Mouse (Mus musculus): Measurements from ENCODE around the gene Nuak1. TPM values are rescaled to one million over a fixed set of nuclear protein-coding genes. Genes with fewer than 3 reads are reported as not detected.

Gene Nuak1
- polyA plus RNA-seq, 1 experiment from 2014 or later = 1.5 TPM

DNA sequence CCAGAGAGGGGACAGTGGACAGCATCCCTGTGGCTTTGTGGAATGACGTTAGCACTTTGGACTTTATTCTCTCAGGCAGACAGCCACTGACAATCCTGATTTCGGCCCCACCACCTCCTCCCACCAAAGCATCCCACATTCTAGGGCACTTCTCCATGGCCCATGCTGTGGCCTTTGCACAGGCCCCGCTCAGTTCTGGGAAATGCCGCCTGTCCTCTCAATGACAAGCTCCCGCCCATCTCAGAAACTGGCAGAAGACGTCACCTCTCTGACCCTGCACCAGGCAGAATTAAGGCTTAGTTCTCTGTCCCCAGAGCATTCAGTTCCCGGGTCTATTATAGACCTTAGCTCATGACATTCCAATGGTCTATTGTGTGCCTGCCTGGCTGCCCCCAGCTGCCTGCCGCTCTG is 7.0 kb upstream of the Nuak1 start:
- Histone ChIP-seq H3K27me3 (ENCODE audit: insufficient read depth, low read length) (no peaks in the 10 kb centered on the region), H3K27ac (ENCODE audit: low read depth) (no peak overlapping the region), H3K9me3 (ENCODE audit: low read depth, low read length) (no peaks in the 10 kb centered on the region), H3K4me3 (ENCODE audit: low read depth, low read length) (no peak overlapping the region), H3K4me1 (ENCODE audit: insufficient read depth) (no peaks in the 10 kb centered on the region), H3K9ac (no peak overlapping the region), H3K4me2 (no peak overlapping the region), H3K36me3 (ENCODE audit: insufficient read depth) (no peaks in the 10 kb centered on the region)
- WGBS = 48% methylated on average over 8 of the region's 8 CpGs
- TF ChIP-seq CTCF (IDR thresholded peaks at IDR 0.05; ENCODE audit: low read depth) = no peak
- no peak for ATAC-seq (ENCODE audit: insufficient read depth)
- DNase-seq = no peak

DNA sequence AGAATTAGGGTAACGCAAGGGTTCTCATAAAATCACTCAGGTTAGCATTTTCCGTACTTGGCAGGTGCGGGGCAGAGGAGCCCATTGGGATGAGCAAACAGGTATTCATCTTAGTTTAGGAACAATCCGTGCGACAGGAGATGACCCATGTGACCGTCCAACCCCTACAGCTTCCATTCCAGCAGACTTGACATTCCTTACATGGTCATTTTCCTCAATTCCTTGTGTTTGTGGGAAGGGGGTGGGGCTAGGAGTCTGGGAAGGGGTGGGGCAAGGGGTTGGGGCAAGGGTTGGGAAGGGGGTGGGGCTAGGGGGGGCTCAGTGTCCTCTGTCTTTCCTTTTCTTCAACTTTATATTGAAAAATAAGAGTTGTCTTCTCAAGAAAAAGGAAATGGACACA is 6.3 kb upstream of the Nuak1 start:
- ATAC-seq (ENCODE audit: insufficient read depth) = no peak
- H3K27me3 ChIP-seq (ENCODE audit: insufficient read depth, low read length) = no peaks in the 10 kb centered on the region
- H3K4me2 ChIP-seq = no peak overlapping the region
- no peak overlapping the region for H3K9ac ChIP-seq
- WGBS = 87% methylated on average over 6 of the region's 6 CpGs
- no peak overlapping the region for H3K4me3 ChIP-seq (ENCODE audit: low read depth, low read length)
- peaks cover 6% of the 10 kb centered on the region for H3K4me1 ChIP-seq (ENCODE audit: insufficient read depth)
- TF ChIP-seq CTCF (IDR thresholded peaks at IDR 0.05; ENCODE audit: low read depth) = no peak
- no peak for DNase-seq
- no peaks in the 10 kb centered on the region for H3K9me3 ChIP-seq (ENCODE audit: low read depth, low read length)
- H3K27ac ChIP-seq (ENCODE audit: low read depth) = no peak overlapping the region
- no peaks in the 10 kb centered on the region for H3K36me3 ChIP-seq (ENCODE audit: insufficient read depth)

DNA sequence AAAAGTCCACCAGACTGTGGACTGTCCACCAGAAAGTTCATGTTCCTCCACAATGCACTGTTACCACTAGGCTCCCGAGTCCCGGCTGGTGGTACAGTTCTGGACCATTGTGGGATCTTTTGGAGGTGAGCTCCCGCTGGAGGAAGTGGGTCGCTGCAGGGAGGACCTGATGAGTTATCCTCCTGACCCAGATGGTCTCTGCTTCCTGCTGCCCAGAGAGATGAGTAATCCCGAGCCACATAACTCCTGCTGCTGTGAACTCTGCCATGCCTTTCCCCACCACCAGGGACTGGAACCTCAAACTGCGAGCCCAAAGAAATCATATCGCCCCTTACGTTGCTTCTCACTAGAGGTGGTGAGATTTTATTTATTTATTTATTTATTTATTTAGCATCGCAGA is 4.0 kb upstream of the Nuak1 start:
- Histone ChIP-seq H3K4me2 (no peak overlapping the region), H3K9me3 (ENCODE audit: low read depth, low read length) (no peaks in the 10 kb centered on the region), H3K27ac (ENCODE audit: low read depth) (no peak overlapping the region), H3K4me1 (ENCODE audit: insufficient read depth) (peaks cover 8% of the 10 kb centered on the region), H3K9ac (no peak overlapping the region), H3K36me3 (ENCODE audit: insufficient read depth) (no peaks in the 10 kb centered on the region), H3K27me3 (ENCODE audit: insufficient read depth, low read length) (peaks cover 3% of the 10 kb centered on the region; the same call in 1 of the 2 replicates), H3K4me3 (ENCODE audit: low read depth, low read length) (no peak overlapping the region)
- TF ChIP-seq CTCF (IDR thresholded peaks at IDR 0.05; ENCODE audit: low read depth) = peak; percentile 42; the same call in 1 of the 2 replicates
- no peak for DNase-seq
- WGBS = 70% methylated on average over 9 of the region's 9 CpGs
- no peak for ATAC-seq (ENCODE audit: insufficient read depth)

DNA sequence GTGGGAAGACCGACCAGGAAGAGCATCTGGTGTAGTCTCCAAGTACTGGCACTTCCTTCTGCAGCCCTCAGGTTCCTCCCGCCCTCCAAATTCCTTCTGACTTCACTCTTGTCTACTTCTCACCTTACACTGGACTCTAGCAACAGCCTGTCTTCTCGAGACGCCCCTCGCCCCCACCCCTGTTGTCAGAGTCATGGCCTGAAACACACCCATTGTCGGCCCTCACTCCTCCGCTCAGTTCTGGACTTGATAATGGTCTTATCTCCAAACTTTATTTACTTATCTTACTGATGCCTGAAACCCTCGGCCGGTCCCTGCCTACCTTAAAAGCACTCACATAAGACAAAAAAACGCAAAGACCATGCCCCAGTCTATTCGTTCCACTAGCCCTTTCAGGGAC is 1.4 kb upstream of the Nuak1 start:
- no peaks in the 10 kb centered on the region for H3K36me3 ChIP-seq (ENCODE audit: insufficient read depth)
- H3K9ac ChIP-seq = peak overlapping the region; percentile 98
- H3K4me1 ChIP-seq (ENCODE audit: insufficient read depth) = peaks cover 17% of the 10 kb centered on the region
- peak overlapping the region; percentile 98 for H3K27ac ChIP-seq (ENCODE audit: low read depth)
- ATAC-seq (ENCODE audit: insufficient read depth) (peak; percentile 11; the same call in 1 of the 2 replicates), DNase-seq (peak; percentile 29)
- H3K4me3 ChIP-seq (ENCODE audit: low read depth, low read length) = peak overlapping the region; percentile 70
- H3K9me3 ChIP-seq (ENCODE audit: low read depth, low read length) = no peaks in the 10 kb centered on the region
- no peak for TF ChIP-seq CTCF (IDR thresholded peaks at IDR 0.05; ENCODE audit: low read depth)
- WGBS = 7% methylated on average over 11 of the region's 11 CpGs
- peaks cover 3% of the 10 kb centered on the region; the same call in 1 of the 2 replicates for H3K27me3 ChIP-seq (ENCODE audit: insufficient read depth, low read length)
- peak overlapping the region; percentile 72 for H3K4me2 ChIP-seq

DNA sequence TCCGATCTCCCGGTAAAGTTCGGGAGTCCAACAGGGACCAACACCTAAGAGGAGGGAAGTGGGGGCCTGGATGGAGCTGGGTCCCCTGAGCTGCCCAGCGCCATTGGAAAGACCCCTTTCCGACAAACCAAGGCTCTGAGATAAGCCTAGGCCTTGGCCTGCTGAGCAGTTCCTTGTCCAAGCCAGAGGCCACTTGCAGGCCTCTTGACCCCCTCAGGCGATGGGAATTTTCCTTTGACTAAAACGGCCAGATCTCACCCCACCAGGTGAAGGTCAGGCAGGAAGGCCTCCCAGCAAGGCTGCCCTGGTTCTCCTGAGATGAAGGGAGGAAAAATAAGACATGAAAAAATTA is 1.0 kb upstream of the Nuak1 start:
- Histone ChIP-seq H3K4me2 (peak overlapping the region; percentile 72), H3K36me3 (ENCODE audit: insufficient read depth) (no peaks in the 10 kb centered on the region), H3K4me1 (ENCODE audit: insufficient read depth) (peaks cover 17% of the 10 kb centered on the region), H3K9me3 (ENCODE audit: low read depth, low read length) (no peaks in the 10 kb centered on the region), H3K9ac (peak overlapping the region; percentile 98), H3K27me3 (ENCODE audit: insufficient read depth, low read length) (peaks cover 3% of the 10 kb centered on the region; the same call in 1 of the 2 replicates), H3K4me3 (ENCODE audit: low read depth, low read length) (peak overlapping the region; percentile 70), H3K27ac (ENCODE audit: low read depth) (peak overlapping the region; percentile 98)
- DNase-seq (peak; percentile 50), ATAC-seq (ENCODE audit: insufficient read depth) (peak; percentile 9; the same call in 1 of the 2 replicates)
- WGBS = 3% methylated on average over 7 of the region's 7 CpGs
- TF ChIP-seq CTCF (IDR thresholded peaks at IDR 0.05; ENCODE audit: low read depth) = no peak

DNA sequence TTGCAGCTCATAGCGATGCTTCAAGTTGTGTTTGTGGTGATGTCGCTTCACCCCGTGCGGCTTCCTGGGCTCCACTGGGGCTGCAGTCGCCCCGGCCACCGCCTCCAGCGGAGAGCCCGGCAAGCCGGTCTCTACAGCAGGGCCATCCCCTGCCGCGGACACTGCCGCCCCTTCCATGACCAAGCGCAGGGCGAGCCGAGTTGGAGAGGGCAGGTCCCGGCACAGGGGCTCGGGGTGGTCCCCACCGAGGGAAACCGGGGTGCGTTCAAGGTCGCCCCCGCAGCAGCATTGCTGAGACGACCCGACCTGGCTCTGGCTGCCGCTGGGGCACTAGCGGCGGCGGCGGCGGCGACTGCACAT is 236 bp downstream of the Nuak1 start:
- peaks cover 22% of the 10 kb centered on the region for H3K4me1 ChIP-seq (ENCODE audit: insufficient read depth)
- ATAC-seq (ENCODE audit: insufficient read depth) (peak; percentile 60), DNase-seq (no peak)
- under 1% methylated on average over 32 of the region's 32 CpGs for WGBS
- H3K4me2 ChIP-seq = peak overlapping the region; percentile 72
- no peaks in the 10 kb centered on the region for H3K9me3 ChIP-seq (ENCODE audit: low read depth, low read length)
- H3K36me3 ChIP-seq (ENCODE audit: insufficient read depth) = no peaks in the 10 kb centered on the region
- H3K9ac ChIP-seq = peak overlapping the region; percentile 98
- H3K27me3 ChIP-seq (ENCODE audit: insufficient read depth, low read length) = peaks cover 3% of the 10 kb centered on the region; the same call in 1 of the 2 replicates
- TF ChIP-seq CTCF (IDR thresholded peaks at IDR 0.05; ENCODE audit: low read depth) = no peak
- peak overlapping the region; percentile 98 for H3K27ac ChIP-seq (ENCODE audit: low read depth)
- H3K4me3 ChIP-seq (ENCODE audit: low read depth, low read length) = peak overlapping the region; percentile 70

DNA sequence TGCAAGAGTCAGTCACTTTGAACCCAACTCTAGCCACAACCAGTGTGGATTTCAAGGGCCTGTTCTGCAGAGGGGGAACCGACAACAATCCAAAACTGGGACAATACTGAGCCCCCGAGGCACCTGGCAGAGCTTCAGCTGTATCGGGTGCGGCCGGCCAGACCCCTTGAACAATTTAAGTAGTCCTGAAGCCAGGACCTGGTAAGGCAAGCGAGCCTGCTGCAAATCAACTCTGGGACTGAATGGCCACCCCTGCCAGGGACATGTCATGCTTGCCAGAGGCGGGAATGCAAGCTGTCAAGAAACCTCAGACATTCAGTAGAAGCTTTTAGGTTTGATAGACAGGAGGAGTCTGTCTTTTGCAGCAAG is 1.2 kb downstream of the Nuak1 start:
- H3K4me1 ChIP-seq (ENCODE audit: insufficient read depth) = peaks cover 22% of the 10 kb centered on the region
- peak overlapping the region; percentile 70 for H3K4me3 ChIP-seq (ENCODE audit: low read depth, low read length)
- peaks cover 3% of the 10 kb centered on the region; the same call in 1 of the 2 replicates for H3K27me3 ChIP-seq (ENCODE audit: insufficient read depth, low read length)
- H3K27ac ChIP-seq (ENCODE audit: low read depth) = no peak overlapping the region
- H3K9ac ChIP-seq = peak overlapping the region; percentile 98
- no peaks in the 10 kb centered on the region for H3K36me3 ChIP-seq (ENCODE audit: insufficient read depth)
- no peak for TF ChIP-seq CTCF (IDR thresholded peaks at IDR 0.05; ENCODE audit: low read depth)
- no peaks in the 10 kb centered on the region for H3K9me3 ChIP-seq (ENCODE audit: low read depth, low read length)
- WGBS = 11% methylated on average over 7 of the region's 7 CpGs
- DNase-seq = no peak
- peak overlapping the region; percentile 72 for H3K4me2 ChIP-seq
- no peak for ATAC-seq (ENCODE audit: insufficient read depth)

Data from lung, embryonic 14.5 days (tissue).